Mouse (Mus musculus) kidney, postnatal 0 days (tissue): ENCODE data around the gene Gins3. TPM values are rescaled to one million over a fixed set of nuclear protein-coding genes. Genes with fewer than 3 reads are reported as not detected.

ENCODE experiments used
- ATAC-seq: fragments of 200-750 bp; cut with Nextera tagmentation; replicated peaks from 2 replicates; pipeline ENCODE4 v1.8.0; 2017; ENCODE audit warnings: low read depth, moderate number of reproducible peaks, moderate TSS enrichment, moderate library complexity; ENCODE audit not compliant: low FRiP score
- DNase-seq: peaks from one replicate; pipeline ENCODE4 v3.0.0-alpha.2; 2016; ENCODE audit warnings: low spot score
- H3K27ac ChIP-seq: fragments of 300-500 bp; sonication (generic); 2 replicates; pipeline ENCODE4 v1.5.1; 2014; ENCODE audit warnings: mild to moderate bottlenecking
- H3K27me3 ChIP-seq: fragments of 300-500 bp; sonication (generic); 2 replicates; pipeline ENCODE4 v1.6.1; 2014; ENCODE audit warnings: low read length, mixed read lengths; ENCODE audit not compliant: insufficient read depth
- H3K36me3 ChIP-seq: fragments of 300-500 bp; sonication (generic); 2 replicates; pipeline ENCODE4 v1.6.1; 2014; ENCODE audit warnings: low read length, mixed read lengths; ENCODE audit not compliant: insufficient read depth
- H3K4me1 ChIP-seq: fragments of 300-500 bp; sonication (generic); replicated peaks from 2 replicates; pipeline ENCODE4 v1.6.1; 2014; ENCODE audit warnings: antibody characterized with exemption, low read length, mixed read lengths; ENCODE audit not compliant: insufficient read depth
- H3K4me2 ChIP-seq: fragments of 300-500 bp; sonication (generic); 2 replicates; pipeline ENCODE4 v1.6.1; 2014; ENCODE audit warnings: mild to moderate bottlenecking, low read length, moderate library complexity, mixed read lengths
- H3K4me3 ChIP-seq: fragments of 300-500 bp; sonication (generic); replicated peaks from 2 replicates; pipeline ENCODE4 v1.5.1; 2014; ENCODE audit warnings: low read depth, low read length
- H3K9ac ChIP-seq: fragments of 300-500 bp; sonication (generic); 2 replicates; pipeline ENCODE4 v1.6.1; 2014; ENCODE audit warnings: low read depth, low read length
- H3K9me3 ChIP-seq: fragments of 300-500 bp; sonication (generic); replicated peaks from 2 replicates; pipeline ENCODE4 v1.6.1; 2016; ENCODE audit warnings: low read length, inconsistent platforms, mixed read lengths
- CTCF ChIP-seq: IDR thresholded peaks from 2 replicates; pipeline ENCODE4 v1.5.1; 2016; ENCODE audit warnings: antibody characterized with exemption, low read depth, mild to moderate bottlenecking, moderate library complexity
- WGBS: fragments of 180-500 bp; shearing (Covaris S2); extraction: QIAGEN DNeasy Blood & Tissue Kit; methylation state at CpG from one replicate; pipeline ENCODE4 v1.1.7; 2014; 5-methylcytosine and 5-hydroxymethylcytosine counted together
- polyA plus RNA-seq: library from polyadenylated mRNA; unstranded; fragments of >200 nt; fragmentation: Nextera tagmentation; extraction: Ambion mirVana; gene quantifications from 2 replicates; pipeline ENCODE4 v1.2.1, GENCODE M21; 2015

Gins3 gene
- polyA plus RNA-seq, 1 experiment from 2014 or later: 9.9 TPM

- peaks cover 9% of the 10 kb centered on the region for H3K4me1 ChIP-seq
- no peak overlapping the region for H3K27ac ChIP-seq
- no peaks in the 10 kb centered on the region for H3K27me3 ChIP-seq
- ATAC-seq: no peak
- DNase-seq: no peak
- peak overlapping the region; percentile 93 for H3K4me3 ChIP-seq
- no peaks in the 10 kb centered on the region for H3K9me3 ChIP-seq
- peak overlapping the region; percentile 92 for H3K4me2 ChIP-seq
- 0 out of 2 replicates have a peak, but pooled peaks cover 4% of the 10 kb centered on the region for H3K36me3 ChIP-seq
- no peak for TF ChIP-seq CTCF
- WGBS: 5% methylated on average over 6 of the region's 6 CpGs
- peak overlapping the region; percentile 78 for H3K9ac ChIP-seq
These were observed 749 bp downstream of the Gins3 start for GRCm38 (mm10) chr8:95634063-95634340.

- no peak overlapping the region for H3K9ac ChIP-seq
- 94% methylated on average over 2 of the region's 2 CpGs for WGBS
- H3K9me3 ChIP-seq: no peaks in the 10 kb centered on the region
- no peaks in the 10 kb centered on the region for H3K27me3 ChIP-seq
- H3K4me2 ChIP-seq: no peak overlapping the region
- ATAC-seq (no peak), DNase-seq (no peak)
- 0 out of 2 replicates have a peak, but pooled peaks cover 4% of the 10 kb centered on the region for H3K36me3 ChIP-seq
- H3K4me3 ChIP-seq: no peak overlapping the region
- no peaks in the 10 kb centered on the region for H3K4me1 ChIP-seq
- TF ChIP-seq CTCF: no peak
- no peak overlapping the region for H3K27ac ChIP-seq
These were observed 11.7 kb downstream of the Gins3 start for GRCm38 (mm10) chr8:95644942-95645341.

DNA sequence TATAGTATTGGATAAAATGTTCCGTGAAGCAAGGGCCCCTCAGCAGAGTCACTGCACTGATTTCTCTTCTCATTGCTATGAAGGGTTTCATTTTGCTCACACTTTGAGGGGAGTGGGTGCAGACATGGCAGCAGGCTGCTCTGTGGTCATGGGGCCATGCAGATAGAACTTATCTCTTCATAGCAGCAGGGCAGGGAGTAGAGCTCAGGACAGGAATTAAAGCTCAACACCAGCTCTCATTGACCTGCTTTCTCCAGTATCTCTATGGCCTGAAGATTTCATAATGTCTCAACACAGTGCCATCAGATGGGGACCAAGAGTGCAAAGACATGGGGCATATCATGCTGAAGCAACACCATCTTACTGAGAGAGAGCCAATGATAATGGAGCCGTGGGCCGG is 15.0 kb downstream of the Gins3 start:
- WGBS: 85% methylated on average over 3 of the region's 3 CpGs
- no peak overlapping the region for H3K9ac ChIP-seq
- no peaks in the 10 kb centered on the region for H3K4me1 ChIP-seq
- H3K36me3 ChIP-seq: 0 out of 2 replicates have a peak, but pooled peaks cover 3% of the 10 kb centered on the region
- H3K27ac ChIP-seq: no peak overlapping the region
- DNase-seq: no peak
- no peak for ATAC-seq
- no peak overlapping the region for H3K4me2 ChIP-seq
- no peak for TF ChIP-seq CTCF
- no peak overlapping the region for H3K4me3 ChIP-seq
- no peaks in the 10 kb centered on the region for H3K27me3 ChIP-seq
- H3K9me3 ChIP-seq: no peaks in the 10 kb centered on the region

GRCm38 (mm10) chr8:95653351-95653750 is 20.1 kb downstream of the Gins3 start:
- Histone ChIP-seq H3K27ac (no peak overlapping the region), H3K4me2 (no peak overlapping the region), H3K4me1 (0 out of 2 replicates have a peak, but pooled peaks cover 3% of the 10 kb centered on the region), H3K4me3 (no peak overlapping the region), H3K36me3 (no peaks in the 10 kb centered on the region), H3K9ac (no peak overlapping the region), H3K27me3 (no peaks in the 10 kb centered on the region), H3K9me3 (no peaks in the 10 kb centered on the region)
- DNase-seq: no peak
- WGBS: 72% methylated on average over 5 of the region's 5 CpGs
- TF ChIP-seq CTCF: no peak
- no peak for ATAC-seq

DNA sequence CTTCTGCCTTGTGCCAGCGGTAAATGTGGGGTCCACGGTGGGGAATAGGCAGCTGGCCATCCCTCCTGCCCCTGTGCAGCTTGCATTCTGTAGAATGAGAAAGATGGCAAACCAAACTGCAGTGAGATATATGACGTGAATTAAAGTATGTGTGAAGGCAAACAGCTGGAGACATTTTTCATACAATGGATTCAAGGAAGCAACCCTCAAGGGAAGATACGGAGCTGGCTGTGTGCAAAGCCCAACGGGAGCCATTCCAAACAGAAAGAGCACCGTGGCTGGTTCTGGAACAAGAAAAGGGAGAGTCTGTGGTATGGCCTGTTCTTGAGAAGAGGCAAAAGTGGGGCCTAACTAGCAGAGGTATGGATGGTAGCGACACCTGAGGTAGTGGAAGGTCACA is 22.6 kb downstream of the Gins3 start:
- 74% methylated on average over 7 of the region's 7 CpGs for WGBS
- Histone ChIP-seq H3K27ac (no peak overlapping the region), H3K9ac (no peak overlapping the region), H3K27me3 (no peaks in the 10 kb centered on the region), H3K4me2 (no peak overlapping the region), H3K36me3 (no peaks in the 10 kb centered on the region), H3K4me1 (0 out of 2 replicates have a peak, but pooled peaks cover 3% of the 10 kb centered on the region), H3K4me3 (no peak overlapping the region), H3K9me3 (no peaks in the 10 kb centered on the region)
- TF ChIP-seq CTCF: no peak
- ATAC-seq: no peak
- peak; percentile 51 for DNase-seq

- Histone ChIP-seq H3K27me3 (no peaks in the 10 kb centered on the region), H3K27ac (no peak overlapping the region), H3K4me1 (0 out of 2 replicates have a peak, but pooled peaks cover 3% of the 10 kb centered on the region), H3K9me3 (no peaks in the 10 kb centered on the region), H3K36me3 (no peaks in the 10 kb centered on the region), H3K4me2 (no peak overlapping the region), H3K4me3 (no peak overlapping the region), H3K9ac (no peak overlapping the region)
- ATAC-seq (no peak), DNase-seq (peak; percentile 32)
- no peak for TF ChIP-seq CTCF
- WGBS: 37% methylated on average over 5 of the region's 5 CpGs
These were observed 23.2 kb downstream of the Gins3 start for GRCm38 (mm10) chr8:95656316-95657002.

DNA sequence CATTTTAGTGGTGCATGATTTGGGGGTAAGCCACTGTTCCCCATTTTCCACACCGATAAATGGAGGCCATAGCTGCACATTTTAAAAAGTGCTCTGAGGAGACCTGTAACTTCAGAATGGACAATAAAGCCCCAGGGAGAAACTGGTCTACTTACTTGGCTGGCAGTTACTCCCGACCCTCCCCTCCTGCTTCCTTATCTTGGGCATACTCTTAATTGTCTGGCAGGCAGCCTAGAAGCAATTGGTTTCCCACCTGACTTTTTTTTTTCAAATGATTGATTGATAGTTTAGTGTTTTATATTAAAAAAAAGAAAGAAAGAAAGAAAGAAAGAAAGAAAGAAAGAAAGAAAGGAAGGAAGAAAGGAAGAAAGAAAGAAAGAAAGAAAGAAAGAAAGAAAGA is 24.3 kb downstream of the Gins3 start:
- no peak for DNase-seq

More for the DNA sequence above, 24.3 kb downstream of the Gins3 start:
- Histone ChIP-seq H3K4me2 (no peak overlapping the region), H3K9me3 (no peaks in the 10 kb centered on the region), H3K4me3 (no peak overlapping the region), H3K4me1 (0 out of 2 replicates have a peak, but pooled peaks cover 3% of the 10 kb centered on the region), H3K9ac (no peak overlapping the region), H3K36me3 (no peaks in the 10 kb centered on the region), H3K27ac (no peak overlapping the region), H3K27me3 (no peaks in the 10 kb centered on the region)
- WGBS: 49% methylated on average over 2 of the region's 2 CpGs
- no peak for TF ChIP-seq CTCF
- no peak for ATAC-seq
